Mouse (Mus musculus): Measurements from ENCODE around the gene Bcl9l.

The Bcl9l gene

DNA sequence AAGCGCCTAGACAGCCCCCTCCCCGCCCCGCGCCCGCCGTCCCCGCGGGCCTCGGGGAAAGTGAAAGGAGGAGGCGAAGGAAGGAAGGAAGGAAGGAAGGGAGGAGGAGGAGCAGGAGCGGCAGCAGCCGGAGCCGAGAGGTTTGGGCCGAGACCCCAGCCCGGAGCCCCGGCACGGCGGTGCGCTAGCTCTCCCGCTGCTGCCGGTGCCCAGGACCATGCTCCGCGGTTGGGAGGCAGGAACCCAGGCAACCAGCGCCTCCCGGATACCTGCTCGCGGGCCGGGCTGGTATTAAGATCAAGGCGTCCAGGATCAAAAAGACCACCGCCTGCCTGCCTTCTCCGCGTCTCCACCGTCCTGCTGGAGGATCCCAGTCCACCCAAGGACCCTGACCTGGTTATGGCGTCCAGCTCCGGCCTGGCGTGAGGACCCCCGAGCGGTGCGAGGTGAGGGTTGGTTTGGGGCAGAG lies 450 bp downstream of the Bcl9l start:
- DNase-seq (ENCODE audit: low read depth, low spot score), result no peak

DNA sequence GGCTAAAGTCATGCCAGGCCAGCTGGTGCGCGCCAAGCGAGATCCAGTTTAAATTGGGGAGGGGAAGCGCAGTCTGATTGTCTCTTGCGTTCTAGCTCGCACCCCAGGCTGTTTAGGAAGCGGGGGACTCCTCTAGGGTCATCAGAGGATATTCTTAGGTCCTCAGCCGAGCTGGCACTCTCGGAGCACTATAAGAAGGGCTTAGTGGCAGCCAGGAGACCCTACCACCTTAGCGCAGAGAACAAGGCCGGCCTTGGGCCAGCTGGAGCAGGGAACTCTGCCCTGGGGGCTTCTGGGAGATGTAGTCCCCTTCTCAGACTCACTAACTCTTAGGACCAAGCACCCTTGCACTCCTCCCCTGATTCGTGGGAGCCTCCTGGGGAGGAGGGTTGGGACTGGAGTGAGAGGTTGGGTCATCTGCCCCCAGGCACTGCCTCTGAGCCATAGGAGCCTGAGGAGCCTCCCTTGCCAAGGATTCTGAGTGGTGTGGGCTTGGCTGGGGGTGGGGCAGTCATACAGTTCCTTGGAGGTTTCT lies 952 bp downstream of the Bcl9l start:
- peak; percentile 93 for DNase-seq (ENCODE audit: low read depth, low spot score)

DNA sequence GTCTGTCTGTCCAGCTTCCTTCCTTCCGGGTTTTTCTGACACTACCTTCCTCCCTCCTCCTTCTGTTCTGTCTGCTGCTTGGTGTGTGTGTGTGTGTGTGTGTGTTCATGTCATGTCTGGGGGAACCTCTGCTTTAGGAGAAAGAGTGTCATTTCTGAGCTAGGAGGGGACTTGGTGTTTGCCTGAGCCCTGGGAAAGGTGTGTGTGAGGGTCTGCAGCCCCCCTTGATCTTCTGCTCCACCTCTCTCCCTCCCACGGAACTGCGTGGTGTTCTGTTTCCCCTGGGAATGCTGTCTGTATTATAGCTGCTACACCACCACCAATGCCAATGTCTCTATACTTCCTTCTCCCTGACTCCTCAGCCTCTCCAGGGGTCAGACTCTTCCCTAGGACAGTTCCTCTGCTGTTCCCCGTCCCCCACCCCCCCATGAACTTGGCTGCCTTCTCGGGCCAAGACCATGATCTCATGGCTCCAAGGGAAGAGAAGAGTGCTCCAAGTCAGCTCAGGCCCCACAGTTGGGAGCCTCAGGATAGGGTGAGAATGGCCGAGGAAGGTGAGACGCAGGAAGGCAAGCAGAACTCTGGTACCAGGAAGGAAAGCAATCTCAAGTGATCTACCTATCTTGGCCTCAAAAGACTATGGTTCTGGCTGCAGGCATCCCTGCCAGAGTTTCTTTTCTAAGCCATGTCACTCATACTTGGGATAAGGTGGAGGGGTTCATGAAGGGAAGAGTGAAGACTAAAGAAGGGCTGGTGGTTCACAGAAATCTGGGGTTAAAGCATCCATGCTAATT lies 1.9 kb downstream of the Bcl9l start:
- DNase-seq (ENCODE audit: low read depth, low spot score), result no peak

DNA sequence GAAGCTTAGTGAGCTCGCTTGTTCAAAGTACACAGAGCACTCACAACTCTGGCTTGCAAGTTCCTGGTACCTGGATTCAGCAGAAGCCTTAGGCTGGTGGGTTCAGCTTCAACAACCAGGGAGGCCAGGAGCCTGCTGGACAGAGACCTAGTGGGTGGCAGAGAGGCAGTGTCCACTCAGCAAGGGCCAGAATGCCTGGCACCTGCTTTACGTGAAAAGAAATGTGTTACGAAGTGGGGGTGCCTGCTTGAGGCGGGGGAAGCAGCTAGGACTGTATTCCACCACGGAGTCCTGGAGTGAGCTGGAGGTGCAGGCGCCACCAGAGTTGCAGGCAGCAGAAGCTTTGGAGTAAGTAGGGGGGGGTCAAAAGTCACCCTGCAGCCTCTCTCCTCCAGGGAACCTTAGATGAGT lies 2.5 kb downstream of the Bcl9l start:
- no peak for DNase-seq (ENCODE audit: low read depth, low spot score)

DNA sequence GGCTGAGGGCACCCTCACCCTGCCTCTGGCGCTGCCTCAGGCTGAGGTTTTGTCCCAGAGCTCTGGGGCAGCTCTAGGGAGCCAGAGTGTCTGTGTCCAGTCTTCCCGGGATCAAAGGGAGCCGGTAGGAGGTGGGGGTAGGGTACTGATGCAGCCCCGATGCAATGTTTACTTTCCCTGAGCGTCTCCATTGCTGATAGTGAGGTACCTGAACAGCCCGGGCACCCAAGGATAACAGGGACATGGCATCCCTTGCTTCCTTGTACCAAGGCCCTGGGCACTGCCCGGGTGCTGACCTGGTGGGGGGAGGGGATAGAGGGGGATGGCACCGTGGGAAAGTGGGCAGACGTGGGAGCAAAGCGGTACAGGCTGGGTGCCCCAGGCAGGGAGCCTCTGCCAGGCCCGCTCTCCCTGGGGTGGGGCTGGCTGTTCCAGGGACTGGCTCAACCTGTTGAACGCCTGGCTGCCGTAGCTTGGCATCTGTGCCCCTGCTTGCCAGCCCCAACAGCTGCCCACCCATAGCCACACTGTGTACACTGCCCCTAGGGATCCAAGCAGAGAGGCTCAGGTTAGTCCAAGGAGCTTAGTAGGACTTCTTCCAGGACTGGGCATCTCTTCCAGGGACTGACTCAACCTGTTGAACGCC lies 3.0 kb downstream of the Bcl9l start:
- no peak for DNase-seq (ENCODE audit: low read depth, low spot score)

DNA sequence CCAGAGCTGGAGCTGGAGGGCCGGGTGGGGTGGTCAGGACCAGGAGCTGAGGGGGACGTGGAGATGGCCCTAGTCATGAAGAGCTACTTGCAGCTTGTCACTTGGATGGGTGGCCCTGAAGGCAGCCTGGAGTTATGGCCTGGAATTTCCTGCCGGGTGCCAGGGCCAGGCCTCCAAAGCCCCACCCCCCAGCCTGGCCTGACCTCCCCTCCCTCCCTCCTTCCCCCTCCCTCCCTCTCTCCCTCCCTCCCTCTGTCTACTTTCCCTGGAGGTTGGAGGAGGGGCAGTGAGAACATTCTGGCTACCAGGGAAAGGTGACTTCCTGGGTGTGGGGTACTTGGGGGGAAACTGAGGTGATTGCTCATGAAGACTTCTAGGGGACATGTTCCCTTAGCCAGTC lies 3.7 kb downstream of the Bcl9l start:
- no peak for DNase-seq (ENCODE audit: low read depth, low spot score)

DNA sequence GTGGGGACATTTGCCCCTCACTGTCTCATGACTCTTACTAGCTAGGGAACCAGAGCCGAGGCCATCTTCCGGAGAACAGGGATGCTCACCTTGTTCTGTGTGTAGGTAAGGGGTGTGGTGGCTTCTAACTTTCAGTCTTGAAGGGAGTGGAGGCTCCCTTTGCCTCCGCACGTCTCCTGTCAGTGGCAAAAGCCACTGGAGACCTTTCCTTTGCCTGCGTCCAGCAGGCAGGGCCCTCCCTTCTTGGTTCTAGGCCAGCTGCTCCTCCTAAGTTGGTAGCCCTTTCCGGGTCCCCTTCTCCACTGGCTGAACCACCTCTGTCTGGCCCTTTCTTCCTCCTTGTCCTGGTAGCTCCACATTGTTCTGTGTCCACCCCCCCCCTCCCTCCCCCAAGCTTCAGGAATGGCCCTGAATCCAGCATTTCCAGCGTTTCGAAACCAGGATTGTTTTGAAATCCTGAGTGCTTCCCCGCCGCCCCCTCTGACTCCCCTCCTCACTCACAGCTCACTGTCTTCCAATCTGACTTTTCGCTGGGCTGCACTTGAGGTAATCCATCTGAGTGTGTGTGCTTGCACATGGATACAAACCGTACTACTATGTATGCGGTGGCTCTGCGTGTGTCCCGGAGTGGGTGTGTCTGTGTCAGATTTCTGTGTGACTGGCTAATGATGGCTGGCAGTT lies 4.3 kb downstream of the Bcl9l start:
- DNase-seq (ENCODE audit: low read depth, low spot score), result no peak

- no peak for DNase-seq (ENCODE audit: low read depth, low spot score)
Observed at GRCm38 (mm10) chr9:44487441-44487840, 4.8 kb downstream of the Bcl9l start.

GRCm38 (mm10) chr9:44488416-44488815 lies 5.8 kb downstream of the Bcl9l start:
- no peak for DNase-seq (ENCODE audit: low read depth, low spot score)

- no peak for DNase-seq (ENCODE audit: low read depth, low spot score)
Observed at GRCm38 (mm10) chr9:44488855-44489381, 6.3 kb downstream of the Bcl9l start.

GRCm38 (mm10) chr9:44489651-44490085 lies 7.0 kb downstream of the Bcl9l start:
- no peak for DNase-seq (ENCODE audit: low read depth, low spot score)

GRCm38 (mm10) chr9:44490086-44490967 lies 7.7 kb downstream of the Bcl9l start:
- DNase-seq (ENCODE audit: low read depth, low spot score), result peak; percentile 70

GRCm38 (mm10) chr9:44491351-44491750 lies 8.7 kb downstream of the Bcl9l start:
- DNase-seq (ENCODE audit: low read depth, low spot score), result no peak

DNA sequence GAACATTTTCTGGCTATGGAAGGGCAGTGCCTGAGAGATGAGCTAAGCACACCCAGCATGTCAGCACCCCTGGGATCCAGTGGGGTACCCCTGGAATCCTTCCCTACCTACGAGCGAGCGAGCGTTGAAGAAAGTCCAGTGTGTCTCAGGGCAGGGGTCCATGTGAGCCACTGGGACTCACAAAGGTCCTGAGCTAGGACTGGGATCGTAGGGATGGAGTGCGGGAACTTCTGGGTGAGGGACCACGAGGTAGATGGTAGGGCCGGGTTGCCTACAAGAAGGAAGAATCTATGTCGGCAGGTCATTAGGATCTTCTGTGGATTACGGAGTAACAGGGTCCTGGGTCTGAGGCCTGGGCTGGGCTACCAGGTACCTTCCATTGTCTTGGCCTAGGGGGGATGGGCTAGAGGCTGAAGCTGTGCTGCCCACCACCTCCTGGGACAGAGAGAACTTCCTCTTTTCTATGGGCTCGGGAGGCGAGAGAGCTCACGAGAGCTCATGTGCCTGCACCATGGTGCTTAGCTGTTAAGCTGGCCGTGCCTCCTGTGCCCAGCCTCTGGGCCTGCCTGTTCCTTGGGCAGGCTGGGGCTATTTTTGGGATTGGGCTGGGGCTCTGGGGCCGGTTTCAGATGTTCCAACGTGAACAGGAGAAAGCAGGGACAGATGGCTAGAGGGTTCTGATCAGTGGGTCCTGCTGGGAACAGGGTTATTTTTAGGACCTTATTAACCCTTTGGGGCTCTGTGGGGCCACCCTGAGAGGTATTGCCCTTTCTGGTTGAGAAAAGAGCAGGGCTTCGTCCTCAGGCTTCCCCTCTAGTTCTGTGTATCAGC lies 10.2 kb downstream of the Bcl9l start:
- no peak for DNase-seq (ENCODE audit: low read depth, low spot score)

DNA sequence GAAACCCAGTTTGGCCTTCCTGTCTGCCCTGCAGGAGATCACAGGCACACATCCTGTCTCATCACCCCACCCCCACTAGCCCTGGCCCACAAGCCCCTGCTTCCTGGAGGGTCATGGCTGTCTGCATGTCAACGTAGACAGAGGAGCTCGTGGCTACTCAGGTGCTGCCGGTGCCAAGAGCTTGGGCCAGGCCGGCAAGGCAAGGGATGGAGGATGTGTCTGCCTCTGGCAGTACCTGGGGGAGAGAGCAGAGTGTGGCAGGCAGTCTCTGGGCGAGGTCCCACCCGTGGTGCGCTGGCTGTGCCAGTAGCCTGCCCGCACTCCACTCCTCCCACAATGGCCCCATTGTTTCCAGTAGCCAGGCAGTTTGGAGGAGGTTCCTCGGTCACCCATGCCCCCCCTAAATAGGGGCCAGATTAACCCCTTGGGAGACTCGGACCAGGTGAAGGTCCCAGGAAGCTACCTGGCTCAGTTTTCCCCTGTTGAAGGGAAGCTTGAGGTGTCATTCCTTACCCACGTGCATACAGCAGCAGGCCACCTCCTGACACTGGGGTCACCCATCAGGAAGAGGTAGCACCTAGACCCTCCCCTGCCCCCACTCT lies 11.7 kb downstream of the Bcl9l start:
- no peak for DNase-seq (ENCODE audit: low read depth, low spot score)

DNA sequence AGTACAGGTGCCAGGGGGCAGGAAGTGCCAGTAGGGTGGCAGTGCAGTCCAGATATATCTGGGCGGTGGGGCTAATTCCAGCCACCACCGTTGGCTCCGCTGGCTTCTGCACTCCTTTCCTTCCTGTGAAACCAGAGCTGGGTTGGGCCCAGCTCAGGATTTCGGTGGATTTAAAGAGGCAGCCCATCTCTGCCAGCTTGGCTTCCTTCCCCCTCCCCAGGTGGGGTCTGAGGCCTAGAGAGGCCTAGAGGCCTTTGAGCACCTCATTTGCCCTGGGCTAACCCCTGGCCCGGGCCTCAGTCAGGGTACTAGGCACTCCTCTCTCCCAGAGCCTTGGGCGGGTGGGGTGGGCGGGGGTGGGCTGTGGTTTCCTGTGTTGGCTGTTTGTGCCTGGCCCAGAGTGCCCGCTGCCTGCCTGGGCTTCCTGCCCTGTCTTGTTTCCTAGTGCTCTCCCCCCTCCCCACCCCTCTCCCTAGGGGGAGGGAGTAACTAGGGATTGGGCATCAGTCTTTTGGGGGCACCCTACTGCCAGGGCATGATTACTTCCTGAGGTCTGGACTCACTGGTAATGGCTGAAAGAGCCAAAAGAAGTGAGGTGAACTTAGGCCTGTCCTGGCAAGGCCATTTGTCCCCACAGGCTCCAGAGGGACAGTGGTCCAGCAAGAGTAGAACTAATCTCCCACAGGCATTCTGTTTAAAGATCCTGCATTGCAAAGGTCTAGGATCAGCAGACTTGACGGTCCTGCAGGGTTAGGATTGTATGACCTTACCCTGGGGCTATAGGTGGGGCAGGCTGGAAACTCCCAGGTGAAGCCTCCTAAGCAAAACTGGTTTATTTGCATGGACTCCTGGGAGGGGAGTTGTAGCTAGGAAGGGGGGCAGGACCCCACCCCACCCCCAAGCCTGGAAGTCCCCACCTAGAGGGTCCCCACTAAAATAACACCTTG lies 12.5 kb downstream of the Bcl9l start:
- peak; percentile 53 for DNase-seq (ENCODE audit: low read depth, low spot score)

GRCm38 (mm10) chr9:44495810-44496344 lies 13.3 kb downstream of the Bcl9l start:
- DNase-seq (ENCODE audit: low read depth, low spot score), result no peak

- peak; percentile 48 for DNase-seq (ENCODE audit: low read depth, low spot score)
Observed at GRCm38 (mm10) chr9:44496803-44497461, 14.3 kb downstream of the Bcl9l start.
